In the genomic region with DNA sequence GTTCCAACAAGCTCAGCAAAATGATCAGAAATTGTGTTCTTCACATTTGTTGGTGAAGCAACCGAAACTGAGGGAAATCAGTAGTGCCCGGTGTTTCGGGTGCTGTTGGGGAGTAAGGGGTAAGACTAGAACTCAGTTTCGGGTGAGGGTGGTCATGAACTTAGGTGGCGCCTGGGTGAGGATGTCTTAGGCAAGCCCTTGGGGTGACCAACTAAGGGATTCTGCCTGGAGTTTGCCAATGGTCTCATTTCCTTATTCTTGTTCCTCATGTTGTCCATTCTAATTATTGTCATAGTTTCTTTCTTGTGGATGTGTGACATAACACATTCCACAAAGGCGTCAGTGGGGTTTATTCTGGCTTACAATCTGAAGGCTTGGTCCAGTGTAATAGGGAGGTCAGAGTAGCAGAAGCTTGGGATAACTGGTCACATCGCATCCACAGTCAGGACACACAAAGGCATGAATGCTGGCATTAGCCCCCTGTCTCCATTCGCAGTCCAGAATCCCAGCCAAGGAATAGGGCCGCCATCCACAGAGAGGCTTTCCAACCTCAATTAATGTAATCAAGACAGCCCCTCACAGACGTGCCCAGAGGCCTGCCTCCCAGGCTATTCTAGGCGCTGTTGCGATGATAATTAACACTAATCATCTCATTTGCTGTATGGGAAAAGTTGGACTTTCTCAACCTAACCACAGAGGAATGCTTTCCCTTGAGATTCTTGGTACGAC, we compare ENCODE assay signal across 18 mouse cellular contexts.
A peak's percentile ranks its signal among the peaks of the same experiment; 100 is the strongest.
DNase-seq lines count a peak whose midpoint lies in the region; ATAC-seq and TF ChIP-seq lines count a peak whose summit lies in the region.
"Had no signal": no experiment of that assay in that cellular context is flagged by ENCODE, and none has a peak within 500 bp of the region (broad histone marks: within the 10 kb centered on the region; RNA-seq: fewer than 3 reads in every experiment).

No protein-coding gene starts in this region.

- H3K9me3 ChIP-seq in hindbrain, embryonic 13.5 days = no peaks in the 10 kb centered on the region
- H3K9me3 ChIP-seq in hindbrain, embryonic 10.5 days = no peaks in the 10 kb centered on the region
- H3K9me3 ChIP-seq in forebrain, embryonic 13.5 days (replicated peaks) = no peaks in the 10 kb centered on the region
- H3K9me3 ChIP-seq: embryonic facial prominence, embryonic 13.5 days; limb, embryonic 13.5 days; liver, embryonic 15.5 days had no signal

- H3K27me3 ChIP-seq in hindbrain, embryonic 13.5 days = no peaks in the 10 kb centered on the region
- no peaks in the 10 kb centered on the region for H3K27me3 ChIP-seq in hindbrain, embryonic 10.5 days (ENCODE audit: insufficient read depth, poor library complexity, severe bottlenecking)
- H3K27me3 ChIP-seq in forebrain, embryonic 13.5 days = no peaks in the 10 kb centered on the region
- H3K27me3 ChIP-seq: embryonic facial prominence, embryonic 13.5 days; limb, embryonic 13.5 days; liver, embryonic 15.5 days had no signal

- TF ChIP-seq CTCF in brain, embryonic 14.5 days (IDR thresholded peaks at IDR 0.05; ENCODE audit: borderline replicate concordance, extremely low read depth, insufficient read depth, insufficient read length) = no peak

- DNase-seq in hindbrain, embryonic 10.5 days (ENCODE audit: low spot score) = no peak
- peak; percentile 83 for DNase-seq in brain, embryonic 14.5 days (ENCODE audit: low read depth)
- DNase-seq in adrenal gland, postnatal 14 days = no peak
- no peak for DNase-seq in lung, adult 18-20 months
- DNase-seq in urinary bladder, adult 2 months (ENCODE audit: low spot score) = no peak
- DNase-seq: B cell, adult 2 months; cerebellum, adult 2 months; gastrocnemius, postnatal 25 days; kidney, adult 18-20 months; kidney, postnatal 4 days; thymus, postnatal 36 days had no signal

- no peak for TF ChIP-seq POLR2A in brain, embryonic 14.5 days (IDR thresholded peaks at IDR 0.05; ENCODE audit: borderline replicate concordance, extremely low read depth, insufficient read depth, insufficient read length, poor library complexity, severe bottlenecking)

- peak overlapping the region; percentile 44; the same call in 1 of the 2 replicates for H3K27ac ChIP-seq in hindbrain, embryonic 13.5 days
- H3K27ac ChIP-seq in hindbrain, embryonic 10.5 days = no peak overlapping the region
- peak overlapping the region; percentile 49 for H3K27ac ChIP-seq in forebrain, embryonic 13.5 days
- H3K27ac ChIP-seq: embryonic facial prominence, embryonic 13.5 days; limb, embryonic 13.5 days; liver, embryonic 15.5 days had no signal

- H3K4me3 ChIP-seq in hindbrain, embryonic 13.5 days = no peak overlapping the region
- no peak overlapping the region for H3K4me3 ChIP-seq in hindbrain, embryonic 10.5 days
- H3K4me3 ChIP-seq in forebrain, embryonic 13.5 days = no peak overlapping the region
- H3K4me3 ChIP-seq: embryonic facial prominence, embryonic 13.5 days; limb, embryonic 13.5 days; liver, embryonic 15.5 days had no signal

- H3K4me1 ChIP-seq in hindbrain, embryonic 13.5 days (replicated peaks) = peaks cover 36% of the 10 kb centered on the region
- H3K4me1 ChIP-seq in hindbrain, embryonic 10.5 days (replicated peaks) = peaks cover 11% of the 10 kb centered on the region; the same call in 1 of the 2 replicates
- peaks cover 45% of the 10 kb centered on the region for H3K4me1 ChIP-seq in forebrain, embryonic 13.5 days

- no peak overlapping the region for H3K4me2 ChIP-seq in hindbrain, embryonic 13.5 days
- H3K4me2 ChIP-seq in forebrain, embryonic 13.5 days = no peak overlapping the region
- H3K4me2 ChIP-seq: embryonic facial prominence, embryonic 13.5 days; limb, embryonic 13.5 days; liver, embryonic 15.5 days had no signal

- peaks cover 17% of the 10 kb centered on the region for H3K36me3 ChIP-seq in hindbrain, embryonic 13.5 days
- H3K36me3 ChIP-seq in hindbrain, embryonic 10.5 days = peaks cover 49% of the 10 kb centered on the region
- peaks cover 18% of the 10 kb centered on the region; the same call in 1 of the 2 replicates for H3K36me3 ChIP-seq in forebrain, embryonic 13.5 days (ENCODE audit: poor library complexity, severe bottlenecking)
- H3K36me3 ChIP-seq: liver, embryonic 15.5 days had no signal

- H3K9ac ChIP-seq in hindbrain, embryonic 13.5 days = no peak overlapping the region
- H3K9ac ChIP-seq in forebrain, embryonic 13.5 days = no peak overlapping the region
- H3K9ac ChIP-seq: embryonic facial prominence, embryonic 13.5 days; limb, embryonic 13.5 days; liver, embryonic 15.5 days had no signal

- 82% methylated on average over 13 of the region's 13 CpGs for WGBS in hindbrain, embryonic 13.5 days
- 92% methylated on average over 13 of the region's 13 CpGs for WGBS in hindbrain, embryonic 10.5 days
- 68% methylated on average over 13 of the region's 13 CpGs for WGBS in forebrain, embryonic 13.5 days

- no peak for ATAC-seq in hindbrain, embryonic 13.5 days (ENCODE audit: low FRiP score)
- peak; percentile 50 for ATAC-seq in forebrain, embryonic 13.5 days
- peak; percentile 47 for ATAC-seq in megakaryocyte progenitor cell, adult 5-6 weeks (replicated peaks; ENCODE audit: poor library complexity)
- ATAC-seq: lung, postnatal 0 days had no signal
